Mouse (Mus musculus) CD4-positive naive resting alpha-beta T cell, adult 57 days (primary cell): Measurements from ENCODE around the gene Rnf2. TPM values are rescaled to one million over a fixed set of nuclear protein-coding genes. Genes with fewer than 3 reads are reported as not detected.

Source experiments
- total RNA-seq: library from RNA; stranded (reverse); gene quantifications from one replicate; pipeline ENCODE4 v1.2.4, GENCODE M21; 2023

The Rnf2 gene
- 55.0 TPM for total RNA-seq

DNA sequence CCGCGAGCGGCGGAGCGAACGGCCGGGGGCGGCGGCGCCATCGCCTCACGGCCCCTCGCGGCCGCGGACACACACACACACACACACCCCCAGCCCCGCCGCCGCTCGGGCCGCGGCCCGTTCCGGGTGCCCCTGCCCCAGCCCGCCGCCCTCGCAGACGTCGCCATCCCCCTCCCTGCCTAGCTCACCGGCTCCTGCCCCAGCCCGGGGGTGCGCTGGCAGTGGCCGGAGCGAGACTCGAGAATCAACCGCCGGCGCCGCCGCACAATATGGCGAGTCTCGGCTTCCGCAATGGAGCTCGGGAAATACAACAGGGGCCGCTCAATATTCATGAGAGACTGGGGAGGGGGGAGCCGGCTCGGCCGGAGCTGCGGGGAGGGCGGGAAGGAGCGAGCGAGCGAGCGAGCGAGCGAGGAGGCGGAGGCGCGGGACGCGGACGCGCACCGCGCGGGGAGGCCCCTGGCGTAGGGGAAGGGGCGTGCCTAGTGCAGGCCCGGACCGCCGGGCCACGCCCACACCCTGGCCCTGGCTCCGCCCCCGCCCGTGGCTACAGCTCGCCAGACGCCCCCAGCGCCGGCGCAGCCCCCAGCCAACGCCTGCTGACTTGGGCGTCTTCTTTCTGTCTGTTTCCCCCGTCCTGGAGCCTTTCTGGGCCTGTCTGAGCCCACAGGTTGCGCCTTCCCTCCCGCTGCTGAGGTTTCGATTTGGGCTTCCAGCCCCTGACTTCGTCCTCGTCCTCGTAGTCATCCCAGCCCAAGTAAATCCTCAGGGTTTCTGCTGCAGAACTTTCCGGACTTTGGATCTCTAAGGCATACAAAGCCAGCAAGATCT is at the start of gene Rnf2:
TSS of gene Rnf2 (minus strand) at position 425 of the 831 bp plus-strand sequence.

DNA sequence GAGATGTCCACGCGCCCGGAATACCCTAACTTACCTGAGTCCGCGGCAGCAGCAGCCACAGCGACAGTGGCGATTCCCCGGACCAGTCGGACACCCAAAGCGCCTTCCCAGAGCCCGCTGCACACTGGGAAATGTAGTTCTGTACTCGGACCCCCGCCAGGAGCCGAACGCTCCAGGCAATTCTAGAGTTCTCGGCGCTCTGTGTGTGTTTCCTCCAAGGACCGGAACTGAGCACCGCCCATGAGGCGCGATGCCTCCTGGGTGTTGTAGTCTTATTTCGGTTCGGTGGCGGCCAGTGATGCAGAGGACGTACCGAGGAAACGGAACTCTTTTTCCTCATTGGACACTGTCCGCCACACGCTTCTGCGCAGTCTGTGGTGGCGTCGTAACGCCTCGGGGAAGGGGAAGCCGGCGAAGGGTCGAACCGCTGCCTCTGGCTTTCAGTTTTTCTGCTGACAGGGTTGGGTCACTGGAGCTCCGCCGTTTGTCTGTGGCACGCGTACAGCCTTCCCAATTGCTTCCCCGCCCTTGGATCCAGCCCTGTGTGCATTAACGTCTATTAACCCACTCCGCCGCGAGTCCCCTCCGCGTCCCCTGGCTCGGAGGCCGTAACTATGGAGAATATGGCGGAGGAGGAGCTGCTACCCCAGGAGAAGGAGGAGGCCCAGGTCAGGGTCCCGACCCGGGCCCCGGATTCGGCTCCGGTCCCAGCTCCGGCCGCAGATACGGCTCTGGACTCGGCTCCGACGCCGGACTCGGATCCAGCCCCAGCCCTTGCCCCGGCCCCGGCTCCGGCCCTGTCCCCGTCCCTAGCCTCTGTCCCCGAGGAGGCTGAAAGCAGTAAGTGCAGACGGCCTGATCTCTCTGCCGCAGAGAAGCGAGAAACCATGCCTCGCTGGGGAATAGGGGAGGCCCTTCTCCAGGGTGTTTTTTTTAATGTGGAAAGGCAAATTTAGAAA is 72.2 kb downstream of the Rnf2 start, which contains the start of the genes Swt1 and Trmt1l:
TSS of gene Swt1 (minus strand) at position 193 of the 959 bp plus-strand sequence.
TSS of gene Trmt1l (plus strand) at position 280 of the 959 bp plus-strand sequence.

Other genes with a start within 250 kb of the Rnf2 start
- 224 TPM for gene Ivns1abp, start 156.5 kb downstream of the Rnf2 start, total RNA-seq
- 59.9 TPM for gene Swt1, start 72.5 kb downstream of the Rnf2 start, total RNA-seq
- gene Trmt1l, start 72.4 kb downstream of the Rnf2 start, total RNA-seq = 32.8 TPM
- 6.1 TPM for gene Fam129a, start 70.2 kb upstream of the Rnf2 start, total RNA-seq